Mouse (Mus musculus): ENCODE results near the gene Itpkc. TPM values are rescaled to one million over a fixed set of nuclear protein-coding genes. Genes with fewer than 3 reads are reported as not detected.

Gene Itpkc
- total RNA-seq, 2 experiments from 2014 or later = 11.7 to 12.6 TPM

- Histone ChIP-seq H3K27ac (no peak overlapping the region), H3K4me3 (no peak overlapping the region)
- intact Hi-C loops (cut with DNase I) = no loop called here
- DNase-seq (ENCODE audit: extremely low spot score in 1 of 2, low spot score in 2 of 2) = no peak
- no peak for TF ChIP-seq CTCF (IDR thresholded peaks at IDR 0.05)
Measured at GRCm38 (mm10) chr7:27182498-27182897, 46.0 kb downstream of the Itpkc start.

- TF ChIP-seq CTCF (IDR thresholded peaks at IDR 0.05) = no peak
- Histone ChIP-seq H3K27ac (no peak within 1 kb of the TSS), H3K4me3 (no peak within 1 kb of the TSS)
- DNase-seq (ENCODE audit: extremely low spot score in 1 of 2, low spot score in 2 of 2) = no peak
- intact Hi-C loops (cut with DNase I) = loop anchor here (2.0 kb wide), 1 partner anchor 14 kb away; the partner anchor contains the start of gene BC024978
Measured at GRCm38 (mm10) chr7:27180837-27181695, 47.4 kb downstream of the Itpkc start, which contains the start of the genes Gm21983 and Mia. Gm21983 (minus strand) TSS chr7:27181086. Mia (minus strand) TSS chr7:27181157.

- intact Hi-C loops (cut with DNase I) = loop anchor here (2.0 kb wide), 1 partner anchor 15 kb away; the partner anchor contains the start of gene BC024978
- no peak for TF ChIP-seq CTCF (IDR thresholded peaks at IDR 0.05)
- DNase-seq (ENCODE audit: extremely low spot score in 1 of 2, low spot score in 2 of 2) = no peak
- Histone ChIP-seq H3K27ac (no peak overlapping the region), H3K4me3 (no peak overlapping the region)
Measured at GRCm38 (mm10) chr7:27180036-27180435, 48.4 kb downstream of the Itpkc start.

- intact Hi-C loops (cut with DNase I) = no loop called here
- no peak for TF ChIP-seq CTCF (IDR thresholded peaks at IDR 0.05)
- no peak for DNase-seq (ENCODE audit: extremely low spot score in 1 of 2, low spot score in 2 of 2)
- peak overlapping the region; percentile 80 for H3K4me3 ChIP-seq
- peak overlapping the region; percentile 66 for H3K27ac ChIP-seq
Measured at GRCm38 (mm10) chr7:27179217-27179918, 49.1 kb downstream of the Itpkc start.

GRCm38 (mm10) chr7:27178324-27179216 lies 49.9 kb downstream of the Itpkc start, which contains the start of gene Rab4b:
Rab4b (minus strand) TSS chr7:27178896.
- intact Hi-C loops (cut with DNase I) = loop anchor here (1.0 kb wide), 1 partner anchor 11 kb away; no protein-coding TSS in a partner anchor

GRCm38 (mm10) chr7:27177942-27178323 lies 50.5 kb downstream of the Itpkc start:
- TF ChIP-seq CTCF (IDR thresholded peaks at IDR 0.05) = no peak
- Histone ChIP-seq H3K4me3 (peak overlapping the region; percentile 80), H3K27ac (peak overlapping the region; percentile 95)
- DNase-seq (ENCODE audit: extremely low spot score in 1 of 2, low spot score in 2 of 2) = no peak
- intact Hi-C loops (cut with DNase I) = loop anchor here (1.0 kb wide), 1 partner anchor 11 kb away; no protein-coding TSS in a partner anchor

More at GRCm38 (mm10) chr7:27178324-27179216, 49.9 kb downstream of the Itpkc start, which contains the start of gene Rab4b:
- peak within 1 kb of the TSS; percentile 95 for H3K27ac ChIP-seq
- peak; percentile 98 to 99 for DNase-seq (ENCODE audit: extremely low spot score in 1 of 2, low spot score in 2 of 2)
- TF ChIP-seq CTCF (IDR thresholded peaks at IDR 0.05) = peak; percentile 63
- H3K4me3 ChIP-seq = peak within 1 kb of the TSS; percentile 80

GRCm38 (mm10) chr7:27174896-27175295 lies 53.6 kb downstream of the Itpkc start:
- no peak overlapping the region for H3K4me3 ChIP-seq
- no peak for TF ChIP-seq CTCF (IDR thresholded peaks at IDR 0.05)
- DNase-seq (ENCODE audit: extremely low spot score in 1 of 2, low spot score in 2 of 2) = no peak
- intact Hi-C loops (cut with DNase I) = no loop called here
- H3K27ac ChIP-seq = no peak overlapping the region

- H3K4me3 ChIP-seq = no peak overlapping the region
- intact Hi-C loops (cut with DNase I) = no loop called here
- no peak overlapping the region for H3K27ac ChIP-seq
- DNase-seq (ENCODE audit: extremely low spot score in 1 of 2, low spot score in 2 of 2) = no peak
- TF ChIP-seq CTCF (IDR thresholded peaks at IDR 0.05) = no peak
Measured at GRCm38 (mm10) chr7:27174496-27174895, 54.0 kb downstream of the Itpkc start.

- intact Hi-C loops (cut with DNase I) = no loop called here
- no peak overlapping the region for H3K27ac ChIP-seq
Measured at GRCm38 (mm10) chr7:27170981-27171380, 57.5 kb downstream of the Itpkc start.

GRCm38 (mm10) chr7:27168371-27168770 lies 60.1 kb downstream of the Itpkc start:
- intact Hi-C loops (cut with DNase I) = no loop called here

More at GRCm38 (mm10) chr7:27170981-27171380, 57.5 kb downstream of the Itpkc start:
- H3K4me3 ChIP-seq = no peak overlapping the region
- no peak for DNase-seq (ENCODE audit: extremely low spot score in 1 of 2, low spot score in 2 of 2)
- TF ChIP-seq CTCF (IDR thresholded peaks at IDR 0.05) = no peak

More at GRCm38 (mm10) chr7:27168371-27168770, 60.1 kb downstream of the Itpkc start:
- no peak overlapping the region for H3K4me3 ChIP-seq
- no peak overlapping the region for H3K27ac ChIP-seq
- DNase-seq (ENCODE audit: extremely low spot score in 1 of 2, low spot score in 2 of 2) = no peak
- TF ChIP-seq CTCF (IDR thresholded peaks at IDR 0.05) = no peak

Measured in left cerebral cortex, adult 2 months (tissue).